In the genomic region with DNA sequence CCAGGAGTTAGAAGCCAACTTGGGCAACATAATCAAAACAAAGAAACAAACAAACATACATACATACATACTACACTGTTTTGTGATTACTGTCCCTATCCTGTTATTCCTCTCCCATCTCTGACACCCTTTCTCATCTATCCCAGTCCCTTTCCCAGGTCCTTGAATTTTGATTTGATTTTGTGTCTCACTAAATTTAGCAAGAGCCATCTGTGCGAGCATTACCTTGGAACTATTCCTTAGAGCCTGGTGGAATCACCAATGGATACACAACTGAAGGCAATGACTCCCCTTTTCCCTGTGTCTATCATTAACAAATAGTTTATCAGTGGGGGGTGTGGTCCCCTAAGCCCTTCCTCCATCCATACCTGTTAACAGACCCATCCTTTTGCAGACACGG, we compare ENCODE assay signal across 29 mouse cellular contexts. TPM values are rescaled to one million over a fixed set of nuclear protein-coding genes. Genes with fewer than 3 reads are reported as not detected.
A peak's percentile ranks its signal among the peaks of the same experiment; 100 is the strongest.
DNase-seq lines count a peak whose midpoint lies in the region; TF ChIP-seq lines count a peak whose summit lies in the region.
"Had no signal": no experiment of that assay in that cellular context is flagged by ENCODE, and none has a peak within 500 bp of the region (broad histone marks: within the 10 kb centered on the region; RNA-seq: fewer than 3 reads in every experiment).

No protein-coding gene starts in this region.

- peak; percentile 60 for DNase-seq in cerebellum, adult 9-10 months
- DNase-seq in cerebellum, adult 11-12 months = no peak
- DNase-seq in layer of hippocampus, adult 2 months (ENCODE audit: low spot score in 2 of 2) = no peak
- no peak for DNase-seq in layer of hippocampus, postnatal 36 days
- DNase-seq in brain, adult 2 months (ENCODE audit: low read depth, low spot score) = peak; percentile 67
- DNase-seq: adrenal gland, adult 8-10 months; adrenal gland, postnatal 25 days; gastrocnemius, postnatal 25 days; heart, adult 18-20 months; heart, postnatal 10 days; heart, postnatal 36 days; kidney, adult 11 months had no signal

- no peak for TF ChIP-seq POLR2A in cortical plate, adult 2 months (IDR thresholded peaks at IDR 0.05; ENCODE audit: extremely low read depth, insufficient read depth, low read length)

- H3K4me1 ChIP-seq in cortical plate, adult 2 months (ENCODE audit: control insufficient read depth, insufficient read depth, low read length) = peaks cover 4% of the 10 kb centered on the region; the same call in 1 of the 2 replicates
- H3K4me1 ChIP-seq: forebrain, embryonic 10.5 days; forebrain, embryonic 13.5 days; hindbrain, embryonic 10.5 days; hindbrain, embryonic 13.5 days; intestine, embryonic 15.5 days had no signal

- peak overlapping the region; percentile 11; the same call in 1 of the 2 replicates for H3K27ac ChIP-seq in layer of hippocampus, adult 2 months
- peak overlapping the region; percentile 54; the same call in 1 of the 2 replicates for H3K27ac ChIP-seq in cortical plate, adult 2 months (ENCODE audit: insufficient read depth, low read length)
- H3K27ac ChIP-seq: forebrain, embryonic 10.5 days; forebrain, embryonic 13.5 days; heart, embryonic 15.5 days; hindbrain, embryonic 10.5 days; hindbrain, embryonic 13.5 days; intestine, embryonic 15.5 days had no signal

- no peak overlapping the region for H3K4me3 ChIP-seq in layer of hippocampus, adult 2 months
- no peak overlapping the region for H3K4me3 ChIP-seq in cortical plate, adult 2 months (ENCODE audit: insufficient read depth, low read length)
- H3K4me3 ChIP-seq: forebrain, embryonic 10.5 days; forebrain, embryonic 13.5 days; heart, embryonic 12.5 days; heart, embryonic 15.5 days; hindbrain, embryonic 10.5 days; hindbrain, embryonic 13.5 days; intestine, embryonic 15.5 days had no signal

- TF ChIP-seq CTCF in layer of hippocampus, adult 2 months (conservative IDR thresholded peaks at IDR 0.05) = no peak
- TF ChIP-seq CTCF in cortical plate, adult 2 months (IDR thresholded peaks at IDR 0.05; ENCODE audit: extremely low read depth, insufficient read depth, low read length) = no peak

RNA-seq across cellular contexts. Expression of a gene that starts 26.7 kb away (rescaled TPM):
- under 1 TPM in 1 of 2 experiments, not detected in 1; 0.22 TPM for total RNA-seq in layer of hippocampus, adult 2 months (2021)
- under 1 TPM; 0.73 to 0.80 TPM for total RNA-seq in layer of hippocampus, postnatal 36 days (2021)
- 0.13 and 0.15 TPM in 2 replicates for polyA plus RNA-seq in cortical plate, adult 2 months (2012; rRNA removed)
- total RNA-seq: adrenal gland, postnatal 25 days had no signal
- polyA plus RNA-seq: C2C12; CD4-positive, CD25-positive, alpha-beta regulatory T cell, adult 4 months; cerebellum, adult 2 months; embryonic facial prominence, embryonic 11.5 days; embryonic facial prominence, embryonic 14.5 days; forebrain, embryonic 10.5 days; forebrain, embryonic 13.5 days; forebrain, embryonic 16.5 days; gonadal fat pad, adult 2 months; heart, embryonic 12.5 days; heart, embryonic 15.5 days; hindbrain, embryonic 10.5 days; hindbrain, embryonic 13.5 days; hindbrain, embryonic 16.5 days; intestine, embryonic 15.5 days had no signal

RNA-seq across cellular contexts. Expression of a gene that starts 27.2 kb away (rescaled TPM):
- 100 to 1,000 TPM; 107 to 112 TPM for total RNA-seq in layer of hippocampus, adult 2 months (2021)
- 100 to 1,000 TPM; 107 to 114 TPM for total RNA-seq in layer of hippocampus, postnatal 36 days (2021)
- polyA plus RNA-seq in cortical plate, adult 2 months (2012; rRNA removed) = 109 and 113 TPM in 2 replicates

RNA-seq across cellular contexts. Expression of a gene that starts 31.1 kb away (rescaled TPM):
- total RNA-seq in layer of hippocampus, adult 2 months (2021) = 10 to 100 TPM; 51.6 to 52.0 TPM
- 10 to 100 TPM; 52.2 to 54.7 TPM for total RNA-seq in layer of hippocampus, postnatal 36 days (2021)
- 92.6 and 101 TPM in 2 replicates for polyA plus RNA-seq in cortical plate, adult 2 months (2012; rRNA removed)

RNA-seq across cellular contexts. Expression of a gene that starts 33.7 kb away (rescaled TPM):
- total RNA-seq in layer of hippocampus, adult 2 months (2021) = not detected
- not detected for total RNA-seq in layer of hippocampus, postnatal 36 days (2021)
- 0.08 and 0.10 TPM in 2 replicates for polyA plus RNA-seq in cortical plate, adult 2 months (2012; rRNA removed)
- total RNA-seq: adrenal gland, postnatal 25 days; gastrocnemius, adult 8-10 months; gastrocnemius, postnatal 25 days; heart, adult 18-20 months; heart, postnatal 10 days; heart, postnatal 36 days had no signal
- polyA plus RNA-seq: CD4-positive, CD25-positive, alpha-beta regulatory T cell, adult 4 months; cerebellum, adult 2 months; embryonic facial prominence, embryonic 11.5 days; embryonic facial prominence, embryonic 14.5 days; forebrain, embryonic 13.5 days; forebrain, embryonic 16.5 days; heart, embryonic 12.5 days; heart, embryonic 15.5 days; hindbrain, embryonic 10.5 days; intestine, embryonic 15.5 days had no signal

RNA-seq across cellular contexts. Expression of a gene that starts 53.6 kb away (rescaled TPM):
- 10 to 100 TPM; 87.5 to 89.8 TPM for total RNA-seq in layer of hippocampus, adult 2 months (2021)
- total RNA-seq in layer of hippocampus, postnatal 36 days (2021) = 10 to 100 TPM; 76.7 to 82.7 TPM
- 332 and 337 TPM in 2 replicates for polyA plus RNA-seq in cortical plate, adult 2 months (2012; rRNA removed)

Comparison
In these comparisons a context has a peak if more than half of its experiments do, and no peak if none do; other contexts are left out.
1. DNase-seq: peak in cerebellum, adult 9-10 months (single experiment) and brain, adult 2 months (single experiment); none in cerebellum, adult 11-12 months (single experiment), layer of hippocampus, adult 2 months (0 of 2) and layer of hippocampus, postnatal 36 days (0 of 2).